Mouse (Mus musculus): ENCODE measurements around the gene Tmprss6.

The Tmprss6 gene

DNA sequence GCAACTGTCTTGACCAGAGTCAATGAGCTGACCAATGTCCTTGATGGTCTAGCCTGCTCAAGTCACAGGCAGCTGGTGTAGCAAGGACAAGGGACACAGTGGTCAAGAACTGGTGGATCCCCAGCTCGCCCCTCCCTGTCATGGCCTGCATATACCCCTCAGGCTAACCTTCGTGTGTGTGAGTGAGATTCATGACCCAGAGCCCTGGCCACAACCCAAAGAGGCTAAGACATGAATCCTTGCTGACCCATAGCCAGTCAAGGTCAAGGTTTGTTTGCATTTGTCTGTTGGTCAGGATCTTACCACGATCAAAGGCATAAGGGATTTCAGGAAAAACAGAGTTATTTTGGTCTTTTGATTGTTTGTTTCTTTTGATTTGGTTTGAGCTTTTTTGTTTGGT is 14.1 kb upstream of the Tmprss6 start:
- no peak for DNase-seq (ENCODE audit: low spot score)

DNA sequence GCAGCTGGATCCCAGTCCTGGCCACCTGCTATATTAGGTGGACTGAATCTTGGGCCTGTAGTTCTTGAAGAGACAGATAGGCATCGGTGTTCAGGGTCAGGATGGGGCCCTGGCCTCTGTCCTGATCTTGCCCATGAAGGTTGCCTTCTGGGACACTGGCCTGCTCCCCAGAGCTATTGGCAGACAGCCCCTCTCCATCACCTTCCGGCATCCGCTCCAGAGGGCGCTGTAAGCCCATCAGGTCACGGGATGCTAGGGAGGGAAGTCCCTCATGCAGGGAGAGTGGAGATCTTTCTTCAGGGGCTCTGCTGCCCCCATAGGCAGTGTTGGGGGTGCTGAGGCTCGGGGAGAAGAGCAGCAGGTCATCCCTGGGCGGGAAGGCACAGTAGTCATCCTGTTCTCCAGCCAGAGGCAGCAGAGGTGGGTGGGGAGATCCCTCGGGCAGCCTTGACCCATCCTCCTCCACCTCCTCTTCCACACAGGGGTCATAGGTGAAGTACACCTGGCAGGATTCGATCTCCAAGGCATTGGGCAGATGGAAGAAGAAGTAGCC is 13.1 kb upstream of the Tmprss6 start:
- no peak for DNase-seq (ENCODE audit: low spot score)

DNA sequence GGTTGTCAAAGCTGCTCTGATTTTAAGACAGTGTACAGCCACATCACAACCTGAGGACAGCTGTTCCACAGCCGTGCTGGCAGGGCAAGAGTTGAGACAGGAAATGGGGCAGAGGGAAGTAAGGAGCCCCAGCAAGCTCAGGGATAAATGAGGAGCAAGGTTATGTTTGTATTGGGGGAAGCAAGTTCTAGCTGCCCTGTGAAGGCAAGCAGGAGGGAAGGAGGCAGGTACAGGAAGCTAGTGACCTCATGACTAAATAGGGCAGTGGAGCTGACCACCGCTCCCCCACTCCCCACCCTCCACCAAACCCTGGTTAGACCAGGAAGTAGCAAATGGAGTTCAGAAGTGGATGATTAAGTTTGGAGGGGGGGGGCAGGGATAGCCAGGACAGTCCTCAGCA is 12.6 kb upstream of the Tmprss6 start:
- no peak for DNase-seq (ENCODE audit: low spot score)

DNA sequence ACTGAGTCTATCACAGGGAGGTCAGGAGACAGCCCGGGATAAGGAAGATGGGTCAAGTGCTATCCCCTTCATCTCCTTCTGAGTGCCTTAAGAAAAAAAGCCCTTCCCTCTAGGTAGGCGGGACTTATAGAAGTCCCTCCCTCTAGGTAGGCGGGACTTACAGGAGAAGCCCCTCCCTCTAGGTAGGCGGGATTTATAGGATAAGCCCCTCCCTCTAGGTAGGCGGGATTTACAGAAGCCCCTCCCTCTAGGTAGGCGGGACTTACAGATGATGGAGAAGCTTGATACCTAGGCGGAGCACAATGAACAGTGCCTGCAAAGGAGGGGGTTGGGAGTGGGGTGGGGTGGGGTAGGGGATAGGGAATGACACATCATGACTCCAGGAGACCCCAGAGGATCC is 11.7 kb upstream of the Tmprss6 start:
- DNase-seq (ENCODE audit: low spot score), result no peak

DNA sequence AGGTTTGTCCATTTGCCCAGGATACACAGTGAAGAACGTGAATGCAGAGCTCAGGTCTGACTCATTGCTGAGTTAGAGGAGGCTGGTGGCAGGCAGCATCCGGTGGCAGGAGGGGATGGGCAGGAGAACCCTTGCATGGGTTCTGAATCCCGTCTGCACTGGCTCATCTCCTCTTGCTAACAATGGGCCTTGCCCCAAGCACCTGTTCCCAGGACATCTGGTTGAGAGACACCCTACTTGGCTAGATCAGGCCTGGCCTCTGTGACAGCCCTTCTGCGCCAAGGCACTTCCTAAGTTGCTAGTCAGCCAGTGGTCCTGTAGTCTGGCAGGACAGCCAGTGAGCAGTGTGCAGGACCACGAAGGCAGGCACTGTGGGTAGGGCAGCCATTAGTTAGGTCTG is 11.0 kb upstream of the Tmprss6 start:
- no peak for DNase-seq (ENCODE audit: low spot score)

DNA sequence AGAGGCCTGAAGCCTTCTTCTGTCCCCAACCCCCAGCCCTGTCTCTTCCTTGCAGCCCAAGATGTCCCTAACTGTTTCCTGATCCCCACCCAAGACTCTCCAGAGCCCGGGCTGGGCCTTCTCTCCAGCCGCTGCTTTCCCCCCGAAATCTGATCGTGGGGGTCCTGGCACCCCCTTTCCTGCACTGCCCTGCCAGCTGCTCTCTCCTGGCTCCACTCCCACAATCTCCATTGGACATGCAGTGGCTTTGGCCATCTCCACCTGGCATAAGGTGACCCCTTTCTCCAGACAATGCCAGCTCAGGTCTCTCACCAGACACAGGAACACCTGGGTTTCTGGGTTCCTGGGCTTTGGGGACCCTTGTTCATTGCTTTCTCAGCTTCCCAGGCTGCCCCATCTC is 9.6 kb upstream of the Tmprss6 start:
- no peak for DNase-seq (ENCODE audit: low spot score)

DNA sequence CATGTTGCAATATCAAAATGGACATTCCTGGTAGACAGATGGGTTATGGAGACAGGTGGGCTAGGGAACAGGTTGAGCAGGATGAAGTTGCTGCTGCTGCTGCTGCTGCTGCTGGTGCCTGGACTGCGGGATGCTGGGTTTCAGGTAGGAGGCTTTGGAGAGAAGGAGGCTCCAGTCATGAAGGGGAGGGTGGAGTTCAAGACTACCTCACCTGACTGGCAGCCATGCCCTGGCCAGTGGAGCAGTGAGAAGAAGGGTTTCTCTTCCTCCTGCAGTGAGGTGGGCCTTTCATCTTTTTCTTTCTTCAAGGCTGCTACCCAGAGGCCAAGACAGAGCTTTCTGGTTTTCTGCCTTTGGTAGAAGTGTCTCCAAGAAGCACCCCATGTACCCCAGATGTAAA is 8.4 kb upstream of the Tmprss6 start:
- DNase-seq (ENCODE audit: low spot score), result no peak

DNA sequence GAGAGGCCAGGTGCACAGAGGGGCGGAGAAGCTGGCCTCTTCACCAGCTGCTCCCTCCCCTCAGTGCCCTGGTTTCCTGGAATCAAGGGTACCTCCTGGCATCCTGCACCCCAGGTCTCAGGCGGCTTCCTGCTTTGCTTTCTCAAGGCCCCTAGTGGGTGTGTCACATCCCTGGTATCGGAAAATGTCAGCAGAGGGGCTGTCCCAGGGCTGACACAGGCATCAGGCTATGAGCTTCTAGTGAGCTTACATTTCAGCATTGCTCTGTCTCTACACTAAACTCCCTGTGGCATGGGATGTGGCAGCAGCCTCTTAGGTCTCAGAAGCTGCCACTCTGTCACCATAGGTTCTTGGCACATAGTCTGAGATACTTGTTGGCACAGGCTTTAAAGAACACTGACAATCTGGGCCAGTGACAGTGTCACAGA is 7.2 kb upstream of the Tmprss6 start:
- no peak for DNase-seq (ENCODE audit: low spot score)

DNA sequence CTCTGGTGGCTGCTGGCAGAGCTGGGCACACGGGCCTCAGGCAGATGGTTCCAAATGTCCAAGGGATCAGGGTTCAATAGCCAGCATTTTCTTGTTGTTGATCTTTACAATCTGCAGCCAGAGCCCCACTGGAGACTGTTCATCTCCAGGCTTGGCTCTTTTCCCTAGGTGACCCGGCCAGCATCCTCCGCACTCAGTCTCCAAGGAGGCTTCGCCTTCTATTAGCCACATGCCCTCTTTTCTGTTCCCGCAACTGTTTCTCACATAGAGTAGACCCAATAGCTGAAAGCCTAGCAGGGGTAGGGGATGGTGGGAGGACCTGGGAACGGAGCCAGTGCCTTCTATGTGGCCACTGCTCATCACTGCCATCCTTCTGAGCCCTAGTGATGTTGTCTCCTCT is 5.0 kb upstream of the Tmprss6 start:
- no peak for DNase-seq (ENCODE audit: low spot score)

DNA sequence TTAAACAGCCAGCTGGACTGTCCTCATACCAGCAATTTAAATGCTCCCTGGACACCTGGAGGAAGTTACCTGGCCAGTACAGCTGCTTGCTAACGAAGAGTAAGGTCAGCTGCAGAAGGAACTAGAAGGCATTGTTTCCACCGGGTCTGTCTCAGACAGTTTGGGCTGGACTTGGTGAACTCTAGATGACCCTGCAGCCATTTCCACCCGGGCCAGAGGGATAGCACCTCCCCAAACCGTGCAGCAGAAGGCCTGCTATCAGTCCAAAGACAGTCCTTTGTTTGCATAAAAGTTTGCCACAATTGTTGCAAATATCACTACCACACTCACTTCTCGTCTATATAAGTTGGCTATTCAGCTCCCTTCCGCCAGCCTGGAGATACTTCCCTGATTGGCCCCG is 3.5 kb upstream of the Tmprss6 start:
- no peak for DNase-seq (ENCODE audit: low spot score)

DNA sequence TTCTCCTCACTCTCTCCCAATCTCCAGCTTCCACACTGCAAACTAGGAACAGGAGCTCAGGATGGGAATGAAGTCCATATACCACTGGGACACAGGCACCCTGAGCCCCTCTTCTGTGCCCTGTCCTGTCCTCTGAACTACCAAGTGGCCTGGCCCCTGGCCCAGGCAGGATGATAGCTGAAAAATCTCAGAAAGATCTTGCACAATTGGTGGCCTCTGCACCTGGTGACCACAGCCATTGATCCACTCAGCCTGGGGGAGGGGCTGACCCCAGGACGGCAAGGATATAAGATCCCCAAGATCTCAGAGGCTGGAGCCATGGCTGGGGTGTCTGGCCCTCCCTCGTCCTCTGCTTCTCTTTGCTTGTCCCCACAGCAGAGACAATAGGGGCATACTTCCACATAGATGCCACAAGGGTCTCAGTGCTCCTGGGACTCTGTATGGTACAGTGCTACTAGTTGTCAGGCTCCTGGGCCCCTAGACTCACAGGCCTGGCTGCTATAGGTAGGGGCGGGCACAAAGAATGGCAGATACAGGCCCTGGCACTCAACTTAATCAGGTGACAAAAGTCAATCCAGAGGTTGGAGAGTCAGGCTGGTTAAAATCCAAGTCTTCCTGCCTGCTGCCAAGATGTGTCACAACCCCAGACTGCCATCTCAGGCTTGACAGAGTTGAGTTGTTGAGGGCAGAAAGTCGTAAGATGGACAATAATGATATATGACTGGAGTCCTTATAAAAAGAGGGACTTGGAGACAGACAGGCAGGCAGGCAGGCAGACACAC is 2.3 kb upstream of the Tmprss6 start:
- no peak for DNase-seq (ENCODE audit: low spot score)

DNA sequence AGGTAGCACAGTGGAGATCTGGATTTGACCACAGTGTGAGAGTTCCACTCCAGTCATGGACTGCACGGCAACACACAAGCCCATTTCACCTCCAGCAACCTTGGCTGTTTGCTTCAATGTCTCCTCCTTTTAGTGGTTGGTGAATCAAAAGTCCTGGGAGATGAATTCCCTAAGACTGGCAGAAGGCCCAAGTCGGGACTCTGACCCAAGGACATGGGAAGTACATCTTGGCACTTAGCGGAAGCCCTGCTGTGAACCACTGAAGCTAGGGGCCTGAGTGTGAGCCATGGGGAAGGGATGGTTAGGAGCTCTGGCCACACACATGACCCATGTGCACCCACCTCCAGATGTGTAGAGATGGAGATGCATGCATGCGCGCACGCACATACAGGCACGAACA is 864 bp downstream of the Tmprss6 start:
- no peak for DNase-seq (ENCODE audit: low spot score)

DNA sequence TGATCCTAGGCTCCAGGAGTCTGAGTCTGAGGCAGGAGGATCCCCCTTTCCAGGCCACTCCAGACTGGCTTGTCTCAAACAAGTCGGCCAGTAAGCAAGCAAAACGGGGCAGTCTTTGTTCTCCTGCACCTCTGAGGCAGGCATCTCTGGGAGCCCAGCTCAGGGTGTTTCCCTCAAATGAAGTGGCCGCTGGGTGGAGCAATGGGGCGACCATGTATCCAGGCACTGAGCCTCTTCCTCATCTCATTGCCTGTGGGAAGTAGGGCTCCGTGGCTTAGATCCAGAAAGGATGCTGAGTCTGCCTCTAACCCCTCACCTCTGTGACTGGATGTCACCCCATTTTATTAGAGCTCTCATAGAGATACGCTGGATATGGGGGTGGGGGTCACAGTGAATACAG is 1.6 kb downstream of the Tmprss6 start:
- no peak for DNase-seq (ENCODE audit: low spot score)

DNA sequence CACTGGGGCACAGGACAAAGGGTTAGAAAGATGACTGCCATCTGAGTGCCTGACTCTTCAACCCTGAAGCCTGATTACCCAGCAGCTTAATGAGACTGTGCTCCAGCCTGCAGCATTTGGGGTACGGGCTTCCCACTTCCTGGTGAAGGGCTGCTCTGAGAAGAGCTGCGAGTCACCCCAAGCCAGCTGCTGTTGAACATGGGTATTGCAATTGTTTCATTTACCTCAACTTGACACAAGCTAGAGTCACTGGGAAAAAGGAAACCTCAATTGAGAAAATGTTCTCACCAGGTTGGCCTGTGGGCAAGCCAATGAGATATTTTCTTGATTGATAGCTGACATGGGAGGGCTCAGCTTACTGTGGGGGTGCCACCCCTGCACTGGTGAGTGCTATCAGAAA is 5.5 kb downstream of the Tmprss6 start:
- no peak for DNase-seq (ENCODE audit: low spot score)

DNA sequence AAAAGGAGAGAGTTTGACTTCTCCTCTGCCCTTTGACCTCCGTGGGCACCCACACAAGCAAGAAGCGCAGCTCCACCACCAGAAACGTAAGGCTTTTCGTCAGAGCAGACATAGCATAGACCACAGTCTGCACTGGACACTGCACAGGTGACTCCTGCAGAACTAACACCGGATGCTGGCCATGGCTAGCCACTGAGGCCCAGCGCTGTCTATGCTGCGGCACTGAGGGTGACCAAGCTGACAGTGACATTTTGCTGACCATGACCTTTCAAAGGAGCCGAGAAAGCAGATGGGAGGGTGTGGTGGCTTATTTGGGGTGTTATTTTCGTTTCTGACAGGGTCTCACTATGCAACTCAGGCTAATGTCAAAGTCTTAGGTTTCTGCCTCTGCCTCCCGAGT is 11.2 kb downstream of the Tmprss6 start:
- DNase-seq (ENCODE audit: low spot score), result no peak

DNA sequence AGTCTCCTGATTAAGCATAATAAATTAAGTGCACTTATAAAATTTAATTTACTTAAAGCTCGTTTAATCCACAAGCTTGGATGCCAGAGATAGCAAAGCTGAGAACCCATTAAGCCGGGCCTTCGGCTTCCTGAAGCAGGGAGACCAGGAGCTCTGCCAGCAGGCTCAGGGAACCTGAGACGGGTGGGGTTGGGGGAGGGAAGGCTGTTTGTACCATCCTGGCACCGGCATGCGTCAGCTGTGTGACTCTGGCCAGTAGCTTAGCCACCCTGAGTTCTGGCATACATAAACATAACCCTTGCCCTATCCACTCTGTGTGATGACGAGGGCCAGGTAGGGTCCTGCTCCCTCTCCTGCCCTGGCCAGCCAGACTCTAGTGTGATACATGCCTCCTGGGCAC is 12.4 kb downstream of the Tmprss6 start:
- no peak for DNase-seq (ENCODE audit: low spot score)

DNA sequence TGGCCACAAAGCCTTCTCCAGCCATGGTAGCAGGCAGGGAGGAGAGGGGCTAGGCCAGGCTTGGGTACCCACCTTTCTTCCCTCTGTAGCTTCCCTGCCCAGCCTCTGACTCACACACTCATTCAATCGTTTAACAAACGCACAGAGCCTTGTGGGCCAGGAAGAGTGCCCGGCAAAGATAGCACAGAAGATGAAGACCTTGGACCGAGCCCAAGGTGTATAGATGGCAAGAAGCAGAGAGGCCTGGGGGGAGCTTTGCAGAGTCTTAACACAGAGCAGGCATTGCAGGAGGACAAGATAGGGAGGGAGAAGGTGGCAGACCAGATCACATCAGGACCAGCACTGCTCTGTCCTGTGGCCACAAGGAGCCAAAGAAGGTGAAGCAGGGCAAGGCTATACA is 13.3 kb downstream of the Tmprss6 start:
- no peak for DNase-seq (ENCODE audit: low spot score)

DNA sequence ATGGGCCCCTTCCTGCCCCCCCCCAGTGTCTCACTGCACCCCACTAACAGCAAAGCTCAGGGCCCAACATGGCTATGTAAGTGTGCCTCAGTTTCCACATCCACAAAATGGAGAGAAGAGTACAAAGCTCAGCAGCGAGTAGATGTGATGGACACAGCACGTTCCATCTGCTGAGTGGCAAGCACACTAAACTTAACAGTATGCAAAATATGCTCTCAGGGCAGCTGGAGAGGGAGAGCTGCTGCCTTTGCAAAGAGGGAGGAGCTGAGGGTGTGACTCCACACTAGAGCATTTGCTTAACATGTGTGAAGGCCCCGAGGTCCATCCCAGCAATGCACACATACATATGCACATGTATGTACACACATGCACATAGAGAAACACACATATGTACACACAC is 15.5 kb downstream of the Tmprss6 start:
- no peak for DNase-seq (ENCODE audit: low spot score)

DNA sequence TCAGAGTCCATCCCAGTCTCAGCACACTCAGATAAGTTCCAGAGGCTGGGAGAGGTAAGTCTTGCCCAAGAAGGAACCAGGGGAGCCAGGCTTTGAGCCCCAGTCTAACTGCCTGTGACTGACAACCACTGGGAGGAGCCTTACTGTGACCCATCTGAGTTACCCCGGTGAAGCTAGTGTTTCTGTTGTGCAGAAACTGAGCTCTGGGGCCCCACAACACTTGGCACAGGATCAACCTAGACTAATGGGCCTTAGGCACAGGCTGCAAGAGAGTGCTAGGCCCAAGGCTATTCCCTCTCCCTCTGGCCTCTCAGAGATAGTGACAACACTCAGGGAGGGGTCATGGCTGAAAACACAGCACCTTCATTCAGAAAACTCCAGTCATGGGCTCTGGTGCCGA is 17.2 kb downstream of the Tmprss6 start:
- no peak for DNase-seq (ENCODE audit: low spot score)

DNA sequence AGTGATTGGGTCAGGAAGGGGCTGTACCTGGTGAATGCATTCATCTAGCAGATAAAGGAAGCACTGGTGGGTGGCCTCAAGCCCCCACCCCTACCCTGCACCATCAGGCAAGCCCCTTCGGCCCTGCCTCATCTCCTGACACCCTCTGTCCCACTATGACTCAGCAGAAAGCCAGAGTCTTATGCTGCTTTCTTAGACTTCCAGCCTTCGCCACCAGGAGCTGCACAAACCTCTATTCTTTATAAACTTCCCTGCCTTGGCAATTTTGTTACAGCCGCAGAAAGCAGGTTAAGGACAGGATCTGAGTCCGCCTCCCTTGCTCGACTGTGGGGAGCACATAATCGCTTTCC is 18.0 kb downstream of the Tmprss6 start:
- no peak for DNase-seq (ENCODE audit: low spot score)

DNA sequence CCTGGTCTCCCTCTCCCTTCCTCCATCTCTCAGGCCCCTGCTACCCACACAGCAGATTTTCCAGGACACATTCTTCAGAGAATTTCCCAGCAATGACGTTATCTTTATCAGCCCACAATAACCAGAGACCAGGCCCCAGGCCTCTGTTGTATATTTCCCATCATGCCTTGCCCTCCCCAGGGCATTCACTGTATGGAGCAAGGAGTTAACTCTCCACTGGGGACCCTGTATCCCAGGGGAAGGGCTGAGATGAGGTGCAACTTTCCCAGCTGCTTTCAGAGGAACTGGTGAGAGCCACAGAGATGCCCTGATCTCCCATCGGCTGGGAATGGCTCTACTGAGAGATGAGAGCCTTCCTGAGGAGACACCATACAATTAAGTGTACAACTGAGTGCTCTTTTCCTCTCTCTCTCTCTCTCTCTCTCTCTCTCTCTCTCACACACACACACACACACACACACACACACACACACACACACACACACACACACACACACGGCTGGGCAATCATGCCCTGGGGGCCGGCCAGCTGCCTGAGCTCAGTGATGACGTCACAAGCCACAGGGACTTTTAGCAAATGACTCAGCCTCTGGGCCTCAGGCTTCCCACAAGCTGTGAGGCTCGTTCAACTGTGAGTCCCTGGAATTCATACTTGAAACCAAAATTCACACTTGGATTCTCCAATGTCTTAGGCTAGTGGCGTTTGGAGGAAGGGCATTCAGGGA is 18.6 kb downstream of the Tmprss6 start:
- DNase-seq (ENCODE audit: low spot score), result no peak

DNA sequence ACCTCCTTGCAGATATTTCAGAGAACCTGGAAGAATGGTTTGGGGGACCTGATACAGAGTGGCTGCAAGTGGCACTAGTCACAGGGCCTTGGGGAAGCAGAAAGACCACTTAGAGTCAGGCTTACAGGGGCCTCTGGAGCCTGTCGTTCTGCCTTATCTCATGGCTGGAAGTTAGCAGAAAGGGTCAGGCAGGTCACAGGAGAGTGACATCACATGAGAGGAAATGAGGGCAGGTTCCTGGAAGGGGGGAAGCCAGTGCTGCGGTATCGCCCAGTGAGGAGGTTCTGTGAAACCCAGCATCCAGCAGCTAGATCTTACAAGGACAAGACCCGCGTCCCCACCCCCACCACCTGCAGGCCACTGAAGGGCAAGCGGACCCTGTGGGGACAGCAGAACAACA is 19.3 kb downstream of the Tmprss6 start:
- DNase-seq (ENCODE audit: low spot score), result no peak

DNA sequence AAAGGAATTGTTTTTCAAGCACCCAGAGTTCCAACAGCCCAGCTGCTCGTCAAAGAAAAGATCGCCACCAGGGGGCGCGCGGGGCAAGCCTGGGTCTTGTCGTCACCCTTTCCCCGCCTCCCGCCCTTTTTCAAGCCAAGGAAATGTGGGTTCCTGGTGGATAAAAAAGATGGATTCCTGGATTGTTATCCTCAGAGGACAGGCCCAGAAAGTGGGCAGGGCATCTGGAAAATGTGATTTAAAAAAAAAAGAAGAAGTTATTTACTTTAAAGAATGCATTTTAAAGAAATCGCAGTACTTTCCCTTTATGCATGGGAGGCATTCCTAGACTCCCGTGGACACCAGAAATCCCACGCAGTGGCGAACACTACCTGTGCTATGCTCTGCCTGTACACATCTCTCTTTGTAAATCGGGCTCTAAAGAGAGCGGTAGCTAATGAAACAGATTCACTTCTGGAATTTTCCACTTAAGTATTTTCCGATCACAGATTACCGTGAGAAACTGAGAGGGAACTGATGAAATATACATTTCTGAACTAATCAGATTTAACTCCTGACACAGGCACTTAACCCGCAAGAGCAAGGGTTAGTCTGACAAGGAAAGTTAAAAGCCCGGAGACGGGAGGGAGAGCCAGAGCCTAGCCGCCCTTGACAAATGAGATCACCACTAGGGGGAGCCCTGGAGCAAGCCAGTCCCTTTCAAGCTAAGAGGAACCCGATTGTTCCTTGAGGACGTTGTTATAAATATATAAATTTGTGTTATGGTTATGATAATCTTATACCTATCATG is 20.5 kb downstream of the Tmprss6 start:
- peak; percentile 84 for DNase-seq (ENCODE audit: low spot score)

All from left cerebral cortex, adult 11 months (tissue).